Mouse (Mus musculus): Measurements from ENCODE around the gene Knstrn.
A peak's percentile ranks its signal among the peaks of the same experiment; 100 is the strongest.

Knstrn gene

GRCm38 (mm10) chr2:118791591-118792258 lies 22.1 kb upstream of the Knstrn start:
- no peak for DNase-seq

- no peak for DNase-seq
Observed at GRCm38 (mm10) chr2:118792259-118792613, 21.6 kb upstream of the Knstrn start.

- DNase-seq: no peak
Observed at GRCm38 (mm10) chr2:118793636-118794035, 20.2 kb upstream of the Knstrn start.

GRCm38 (mm10) chr2:118802542-118803118 lies 11.2 kb upstream of the Knstrn start:
- no peak for DNase-seq

GRCm38 (mm10) chr2:118804474-118804873 lies 9.3 kb upstream of the Knstrn start:
- DNase-seq: peak; percentile 47 to 58

GRCm38 (mm10) chr2:118805137-118805536 lies 8.7 kb upstream of the Knstrn start:
- no peak for DNase-seq

GRCm38 (mm10) chr2:118805756-118806155 lies 8.0 kb upstream of the Knstrn start:
- DNase-seq: no peak

- no peak for DNase-seq
Observed at GRCm38 (mm10) chr2:118806860-118807259, 6.9 kb upstream of the Knstrn start.

- DNase-seq: no peak
Observed at GRCm38 (mm10) chr2:118810861-118811260, 2.9 kb upstream of the Knstrn start.

GRCm38 (mm10) chr2:118812724-118813123 lies 1.1 kb upstream of the Knstrn start:
- no peak for DNase-seq

- DNase-seq: no peak
Observed at GRCm38 (mm10) chr2:118822800-118823199, 9.0 kb downstream of the Knstrn start.

- no peak for DNase-seq
Observed at GRCm38 (mm10) chr2:118824396-118824795, 10.6 kb downstream of the Knstrn start.

- no peak for DNase-seq
Observed at GRCm38 (mm10) chr2:118829096-118829495, 15.3 kb downstream of the Knstrn start.

- no peak for DNase-seq
Observed at GRCm38 (mm10) chr2:118834061-118834460, 20.3 kb downstream of the Knstrn start.

- no peak for DNase-seq
Observed at GRCm38 (mm10) chr2:118835115-118835514, 21.3 kb downstream of the Knstrn start.

GRCm38 (mm10) chr2:118838330-118838729 lies 24.5 kb downstream of the Knstrn start:
- DNase-seq: no peak

- DNase-seq: no peak
Observed at GRCm38 (mm10) chr2:118841186-118841585, 27.4 kb downstream of the Knstrn start.

- DNase-seq: no peak
Observed at GRCm38 (mm10) chr2:118841774-118842173, 28.0 kb downstream of the Knstrn start.

- DNase-seq: no peak
Observed at GRCm38 (mm10) chr2:118844427-118844826, 30.6 kb downstream of the Knstrn start.

GRCm38 (mm10) chr2:118846246-118846645 lies 32.4 kb downstream of the Knstrn start:
- DNase-seq: peak; percentile 23 to 43

GRCm38 (mm10) chr2:118851756-118852155 lies 38.0 kb downstream of the Knstrn start:
- no peak for DNase-seq

GRCm38 (mm10) chr2:118861454-118862339 lies 47.9 kb downstream of the Knstrn start, which contains the start of gene Ivd:
Gene Ivd, plus strand, starts transcription at chr2:118861954.
- DNase-seq: peak; percentile 84 to 90

GRCm38 (mm10) chr2:118862340-118862675 lies 48.5 kb downstream of the Knstrn start:
- no peak for DNase-seq

GRCm38 (mm10) chr2:118870601-118871000 lies 56.8 kb downstream of the Knstrn start:
- no peak for DNase-seq
